28 mouse cellular contexts compared by ENCODE assay signal in genomic region chr2:61551680-61552079, GRCm38 (mm10). TPM values are rescaled to one million over a fixed set of nuclear protein-coding genes. Genes with fewer than 3 reads are reported as not detected.
DNase-seq lines count a peak whose midpoint lies in the region; ATAC-seq and TF ChIP-seq lines count a peak whose summit lies in the region.
"Had no signal": no experiment of that assay in that cellular context is flagged by ENCODE, and none has a peak within 500 bp of the region (broad histone marks: within the 10 kb centered on the region; RNA-seq: fewer than 3 reads in every experiment).

No protein-coding gene starts in this region.

- peak; percentile 42; the same call in 1 of the 2 replicates for ATAC-seq in forebrain, postnatal 0 days
- ATAC-seq in forebrain, embryonic 11.5 days (replicated peaks; ENCODE audit: low FRiP score), result no peak
- ATAC-seq in kidney, postnatal 0 days (replicated peaks; ENCODE audit: low FRiP score, low read depth), result no peak
- peak; percentile 57 for ATAC-seq in lung, postnatal 0 days
- ATAC-seq: activated CD4-positive, CD25-positive, alpha-beta regulatory T cell, adult 4 months; CD4-positive, CD25-positive, alpha-beta regulatory T cell, adult 4 months; forebrain, embryonic 13.5 days; forebrain, embryonic 15.5 days; Patski had no signal

- H3K27me3 ChIP-seq in forebrain, postnatal 0 days (ENCODE audit: insufficient read depth, low read length), result no peaks in the 10 kb centered on the region
- H3K27me3 ChIP-seq in forebrain, embryonic 11.5 days (ENCODE audit: control insufficient read depth, insufficient read depth, low read length), result no peaks in the 10 kb centered on the region
- no peaks in the 10 kb centered on the region for H3K27me3 ChIP-seq in kidney, postnatal 0 days (ENCODE audit: insufficient read depth, low read length)
- H3K27me3 ChIP-seq in lung, postnatal 0 days (replicated peaks; ENCODE audit: insufficient read depth, low read length), result no peaks in the 10 kb centered on the region
- H3K27me3 ChIP-seq: CH12.LX; embryonic facial prominence, embryonic 13.5 days; embryonic facial prominence, embryonic 15.5 days; forebrain, embryonic 13.5 days; forebrain, embryonic 15.5 days; Patski had no signal

- H3K36me3 ChIP-seq in forebrain, postnatal 0 days (ENCODE audit: insufficient read depth), result no peaks in the 10 kb centered on the region
- H3K36me3 ChIP-seq in forebrain, embryonic 11.5 days (ENCODE audit: control insufficient read depth, insufficient read depth, low read length), result no peaks in the 10 kb centered on the region
- no peaks in the 10 kb centered on the region for H3K36me3 ChIP-seq in kidney, postnatal 0 days (ENCODE audit: insufficient read depth, low read length)
- no peaks in the 10 kb centered on the region for H3K36me3 ChIP-seq in lung, postnatal 0 days (ENCODE audit: insufficient read depth, low read length)
- H3K36me3 ChIP-seq: embryonic facial prominence, embryonic 13.5 days; embryonic facial prominence, embryonic 15.5 days; forebrain, embryonic 10.5 days; forebrain, embryonic 15.5 days; G1E had no signal

- no peak for TF ChIP-seq CTCF in forebrain, postnatal 0 days (IDR thresholded peaks at IDR 0.05; ENCODE audit: low read depth)
- no peak for TF ChIP-seq CTCF in kidney, postnatal 0 days (IDR thresholded peaks at IDR 0.05; ENCODE audit: low read depth)
- TF ChIP-seq CTCF in lung, postnatal 0 days (IDR thresholded peaks at IDR 0.05), result no peak

- H3K9me3 ChIP-seq in forebrain, postnatal 0 days (ENCODE audit: low read length), result no peaks in the 10 kb centered on the region
- no peaks in the 10 kb centered on the region for H3K9me3 ChIP-seq in forebrain, embryonic 11.5 days (ENCODE audit: control insufficient read depth, low read length)
- no peaks in the 10 kb centered on the region for H3K9me3 ChIP-seq in kidney, postnatal 0 days (replicated peaks; ENCODE audit: low read length)
- H3K9me3 ChIP-seq in lung, postnatal 0 days (ENCODE audit: low read length), result no peaks in the 10 kb centered on the region
- H3K9me3 ChIP-seq: embryonic facial prominence, embryonic 13.5 days; embryonic facial prominence, embryonic 15.5 days; forebrain, embryonic 10.5 days; forebrain, embryonic 13.5 days; forebrain, embryonic 15.5 days; G1E had no signal

- peaks cover 8% of the 10 kb centered on the region for H3K4me1 ChIP-seq in forebrain, postnatal 0 days (ENCODE audit: insufficient read depth)
- no peaks in the 10 kb centered on the region for H3K4me1 ChIP-seq in forebrain, embryonic 11.5 days (replicated peaks; ENCODE audit: control insufficient read depth, insufficient read depth, low read length)
- H3K4me1 ChIP-seq in kidney, postnatal 0 days (replicated peaks; ENCODE audit: insufficient read depth, low read length), result no peaks in the 10 kb centered on the region
- H3K4me1 ChIP-seq in lung, postnatal 0 days (ENCODE audit: insufficient read depth, low read depth, low read length), result no peaks in the 10 kb centered on the region
- H3K4me1 ChIP-seq: embryonic facial prominence, embryonic 15.5 days had no signal

- H3K27ac ChIP-seq in forebrain, postnatal 0 days (ENCODE audit: low read depth, low read length), result no peak overlapping the region
- no peak overlapping the region for H3K27ac ChIP-seq in forebrain, embryonic 11.5 days (ENCODE audit: low read depth, low read length)
- no peak overlapping the region for H3K27ac ChIP-seq in kidney, postnatal 0 days
- H3K27ac ChIP-seq in lung, postnatal 0 days (ENCODE audit: low read length), result no peak overlapping the region
- H3K27ac ChIP-seq: embryonic facial prominence, embryonic 13.5 days; embryonic facial prominence, embryonic 15.5 days; forebrain, embryonic 10.5 days; forebrain, embryonic 13.5 days; forebrain, embryonic 15.5 days had no signal

- H3K9ac ChIP-seq in forebrain, postnatal 0 days, result no peak overlapping the region
- H3K9ac ChIP-seq in forebrain, embryonic 11.5 days (ENCODE audit: low read length), result no peak overlapping the region
- H3K9ac ChIP-seq in kidney, postnatal 0 days (ENCODE audit: low read depth, low read length), result no peak overlapping the region
- no peak overlapping the region for H3K9ac ChIP-seq in lung, postnatal 0 days (replicated peaks; ENCODE audit: low read depth)
- H3K9ac ChIP-seq: embryonic facial prominence, embryonic 13.5 days; embryonic facial prominence, embryonic 15.5 days; forebrain, embryonic 13.5 days; forebrain, embryonic 15.5 days had no signal

- TF ChIP-seq EP300 in lung, postnatal 0 days (IDR thresholded peaks at IDR 0.05), result no peak

- H3K4me2 ChIP-seq in forebrain, postnatal 0 days (ENCODE audit: low read depth), result no peak overlapping the region
- no peak overlapping the region for H3K4me2 ChIP-seq in forebrain, embryonic 11.5 days (ENCODE audit: low read depth, low read length, severe bottlenecking)
- no peak overlapping the region for H3K4me2 ChIP-seq in kidney, postnatal 0 days (ENCODE audit: low read length)
- no peak overlapping the region for H3K4me2 ChIP-seq in lung, postnatal 0 days (replicated peaks; ENCODE audit: low read depth, low read length)
- H3K4me2 ChIP-seq: embryonic facial prominence, embryonic 13.5 days; embryonic facial prominence, embryonic 15.5 days; forebrain, embryonic 13.5 days; forebrain, embryonic 15.5 days had no signal

- no peak overlapping the region for H3K4me3 ChIP-seq in forebrain, postnatal 0 days (ENCODE audit: low read depth, low read length)
- H3K4me3 ChIP-seq in forebrain, embryonic 11.5 days (ENCODE audit: low read depth, low read length), result no peak overlapping the region
- no peak overlapping the region for H3K4me3 ChIP-seq in kidney, postnatal 0 days (replicated peaks; ENCODE audit: low read depth, low read length)
- no peak overlapping the region for H3K4me3 ChIP-seq in lung, postnatal 0 days (ENCODE audit: low read depth, low read length)
- H3K4me3 ChIP-seq: embryonic facial prominence, embryonic 13.5 days; embryonic facial prominence, embryonic 15.5 days; erythroblast, embryonic 14.5 days; forebrain, embryonic 10.5 days; forebrain, embryonic 13.5 days; forebrain, embryonic 15.5 days had no signal

- 69% methylated on average over 5 of the region's 5 CpGs for WGBS in forebrain, postnatal 0 days
- 93% methylated on average over 5 of the region's 5 CpGs for WGBS in forebrain, embryonic 11.5 days
- 57% methylated on average over 5 of the region's 5 CpGs for WGBS in kidney, postnatal 0 days
- 54% methylated on average over 5 of the region's 5 CpGs for WGBS in lung, postnatal 0 days

- DNase-seq in forebrain, postnatal 0 days, result no peak
- DNase-seq in forebrain, embryonic 11.5 days (ENCODE audit: low spot score), result no peak
- peak; percentile 14 for DNase-seq in kidney, postnatal 0 days (ENCODE audit: low spot score)
- DNase-seq in kidney, postnatal 10 days, result no peak
- DNase-seq in lung, postnatal 0 days (ENCODE audit: low spot score), result peak; percentile 68
- DNase-seq in lung, adult 18-20 months, result no peak
- DNase-seq: adrenal gland, adult 8-10 months; adrenal gland, postnatal 14 days; adrenal gland, postnatal 36 days; B cell, adult 2 months; cerebellum, adult 11 months; cerebellum, adult 18-20 months; cerebellum, adult 8-10 months; cerebellum, adult 9-11 months; cerebellum, postnatal 14 days; cerebellum, postnatal 36 days; embryo, embryonic 11 days had no signal

RNA-seq across cellular contexts. Expression of gene Tank, which starts 26.7 kb away (rescaled TPM):
- 26.9 and 35.5 TPM in 2 replicates for total RNA-seq in forebrain, postnatal 0 days (2014; rRNA removed)
- polyA plus RNA-seq in forebrain, postnatal 0 days (2015; fragmentation: Nextera tagmentation; extraction: Ambion mirVana), result 22.5 and 24.5 TPM in 2 replicates
- 33.3 and 33.8 TPM in 2 replicates for polyA plus RNA-seq in forebrain, embryonic 11.5 days (2014; fragmentation: Nextera tagmentation; extraction: Ambion mirVana)
- 21.9 and 24.7 TPM in 2 replicates for polyA plus RNA-seq in kidney, postnatal 0 days (2015; fragmentation: Nextera tagmentation; extraction: Ambion mirVana)
- 23.9 and 25.4 TPM in 2 replicates for polyA plus RNA-seq in lung, postnatal 0 days (2015; fragmentation: Nextera tagmentation; extraction: Ambion mirVana)

Comparison
In these comparisons a context has a peak if more than half of its experiments do, and no peak if none do; other contexts are left out.
1. ATAC-seq: peak in forebrain, postnatal 0 days (single experiment) and lung, postnatal 0 days (single experiment); none in forebrain, embryonic 11.5 days (single experiment) and kidney, postnatal 0 days (single experiment).
2. DNase-seq: peak in kidney, postnatal 0 days (single experiment) and lung, postnatal 0 days (single experiment); none in forebrain, postnatal 0 days (single experiment), forebrain, embryonic 11.5 days (single experiment), kidney, postnatal 10 days (single experiment) and lung, adult 18-20 months (0 of 2).